Mouse (Mus musculus): ENCODE results near the gene Sorcs2. TPM values are rescaled to one million over a fixed set of nuclear protein-coding genes. Genes with fewer than 3 reads are reported as not detected.
"Not testable (repeated sequence)": the region's sequence is repeated elsewhere in the genome, so short reads cannot be mapped to it uniquely, and the experiment has no call there.

Sorcs2 gene
- polyA plus RNA-seq, 1 experiment from 2014 or later, result 21.2 TPM

DNA sequence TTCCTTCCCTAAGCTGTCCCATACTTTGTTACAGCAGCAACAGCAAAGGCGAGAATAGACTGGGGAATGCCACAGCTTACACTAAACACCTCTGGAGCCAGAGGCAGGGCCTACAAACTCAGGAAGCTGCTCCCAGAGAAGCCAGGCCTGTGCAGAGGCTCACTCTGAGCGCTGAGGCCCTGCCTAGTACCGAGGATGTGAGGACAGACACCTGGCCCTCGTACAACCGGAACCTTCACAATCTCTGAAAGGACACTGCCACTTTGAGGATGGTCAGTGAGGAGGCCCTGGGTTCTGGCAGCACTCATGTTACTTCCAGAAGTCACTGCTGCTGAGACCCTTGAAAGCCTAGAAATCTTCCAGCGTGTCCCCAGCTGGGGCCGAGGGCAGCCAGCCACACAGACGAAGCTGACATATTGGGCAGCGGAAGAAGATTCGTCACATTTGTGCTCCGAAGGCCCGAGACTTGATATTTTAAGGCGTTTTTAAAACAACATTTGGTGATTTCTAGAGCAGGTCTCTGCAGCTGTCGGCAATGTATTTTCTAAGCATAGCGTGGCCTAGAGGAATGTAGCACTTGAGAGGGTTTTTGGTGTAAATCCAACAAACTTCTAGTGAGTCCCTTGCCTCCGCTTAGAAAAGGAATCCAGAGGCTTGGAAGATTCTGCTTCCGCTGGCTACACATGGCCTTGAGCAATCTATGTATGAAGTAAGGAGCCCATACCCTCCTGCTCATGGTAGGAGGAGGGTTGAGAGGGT lies 145.0 kb downstream of the Sorcs2 start:
- no peak overlapping the region for H3K4me3 ChIP-seq
- peak overlapping the region; percentile 16; the same call in 1 of the 2 replicates for H3K27ac ChIP-seq
- no peak overlapping the region for H3K4me2 ChIP-seq
- no peaks in the 10 kb centered on the region for H3K36me3 ChIP-seq
- H3K27me3 ChIP-seq, result no peaks in the 10 kb centered on the region
- 53% methylated on average over 17 of the region's 17 CpGs for WGBS
- H3K9ac ChIP-seq, result no peak overlapping the region
- H3K4me1 ChIP-seq, result peaks cover 40% of the 10 kb centered on the region
- ATAC-seq (ENCODE audit: borderline replicate concordance, extremely low read depth, low FRiP score, low TSS enrichment), result no peak
- no peaks in the 10 kb centered on the region for H3K9me3 ChIP-seq

- no peaks in the 10 kb centered on the region for H3K9me3 ChIP-seq
- no peak overlapping the region for H3K27ac ChIP-seq
- peaks cover 11% of the 10 kb centered on the region for H3K4me1 ChIP-seq
- no peaks in the 10 kb centered on the region for H3K27me3 ChIP-seq
- no peak overlapping the region for H3K4me2 ChIP-seq
- no peak for ATAC-seq (ENCODE audit: borderline replicate concordance, extremely low read depth, low FRiP score, low TSS enrichment)
- H3K36me3 ChIP-seq, result no peaks in the 10 kb centered on the region
- H3K9ac ChIP-seq, result no peak overlapping the region
- 79% methylated on average over 3 of the region's 3 CpGs for WGBS
- H3K4me3 ChIP-seq, result no peak overlapping the region
These were observed 149.9 kb downstream of the Sorcs2 start for GRCm38 (mm10) chr5:36248022-36248421.

DNA sequence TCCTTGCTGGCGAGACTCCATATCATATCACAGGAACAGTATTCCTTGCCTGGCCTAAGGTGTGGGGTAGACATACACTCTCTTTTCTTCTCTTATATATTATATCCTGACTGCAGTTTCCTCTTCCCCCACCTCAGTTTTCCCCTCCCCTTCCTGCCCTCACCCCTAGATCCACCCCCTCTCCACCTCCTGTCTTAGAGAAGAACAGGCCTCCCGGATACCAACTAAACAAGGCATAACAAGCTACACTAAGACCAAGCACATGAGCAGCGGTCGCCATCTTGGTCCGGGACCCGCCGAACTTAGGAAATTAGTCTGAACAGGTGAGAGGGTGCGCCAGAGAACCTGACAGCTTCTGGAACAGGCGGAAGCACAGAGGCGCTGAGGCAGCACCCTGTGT lies 160.4 kb downstream of the Sorcs2 start:
- not testable (repeated sequence) for H3K27me3 ChIP-seq; H3K36me3 ChIP-seq; H3K9ac ChIP-seq; H3K27ac ChIP-seq; H3K4me3 ChIP-seq; ATAC-seq (ENCODE audit: borderline replicate concordance, extremely low read depth, low FRiP score, low TSS enrichment); H3K9me3 ChIP-seq; H3K4me1 ChIP-seq; H3K4me2 ChIP-seq
- 91% methylated on average over 8 of the region's 10 CpGs for WGBS

DNA sequence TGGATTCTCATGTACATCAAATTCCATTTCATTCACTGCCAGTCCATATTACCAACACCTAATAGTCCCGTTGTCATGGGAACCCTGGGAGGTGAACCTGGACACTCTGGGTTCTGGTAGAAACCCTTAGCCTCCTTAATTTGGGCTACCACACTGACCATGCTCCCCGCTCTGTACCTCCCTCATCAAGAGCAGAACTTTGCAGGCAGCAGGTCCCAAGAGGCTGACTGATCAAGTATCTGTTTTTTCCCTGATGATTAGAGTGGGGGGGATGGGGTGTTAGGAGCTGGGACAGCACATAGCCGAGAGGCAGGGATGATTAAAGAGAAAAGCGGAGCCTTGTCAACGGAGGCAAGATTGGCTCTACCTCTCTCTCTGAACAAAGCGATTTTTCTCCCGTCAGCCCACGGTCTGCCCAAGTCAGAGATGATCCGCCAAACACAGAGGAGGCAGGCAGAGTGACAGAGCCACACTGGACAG lies 167.6 kb downstream of the Sorcs2 start:
- no peak overlapping the region for H3K27ac ChIP-seq
- no peaks in the 10 kb centered on the region for H3K27me3 ChIP-seq
- no peaks in the 10 kb centered on the region for H3K36me3 ChIP-seq
- 0 out of 2 replicates have a peak, but pooled peaks cover 7% of the 10 kb centered on the region for H3K4me1 ChIP-seq
- no peak for ATAC-seq (ENCODE audit: borderline replicate concordance, extremely low read depth, low FRiP score, low TSS enrichment)
- H3K4me3 ChIP-seq, result no peak overlapping the region
- WGBS, result 35% methylated on average over 9 of the region's 9 CpGs
- H3K9ac ChIP-seq, result no peak overlapping the region
- H3K4me2 ChIP-seq, result no peak overlapping the region
- no peaks in the 10 kb centered on the region for H3K9me3 ChIP-seq

- ATAC-seq (ENCODE audit: borderline replicate concordance, extremely low read depth, low FRiP score, low TSS enrichment), result no peak
- Histone ChIP-seq H3K36me3 (no peaks in the 10 kb centered on the region), H3K9me3 (no peaks in the 10 kb centered on the region), H3K4me1 (0 out of 2 replicates have a peak, but pooled peaks cover 7% of the 10 kb centered on the region), H3K9ac (no peak overlapping the region), H3K27ac (no peak overlapping the region), H3K4me2 (no peak overlapping the region), H3K4me3 (no peak overlapping the region), H3K27me3 (no peaks in the 10 kb centered on the region)
- 58% methylated on average over 23 of the region's 23 CpGs for WGBS
These were observed 169.3 kb downstream of the Sorcs2 start for GRCm38 (mm10) chr5:36228405-36229370.

DNA sequence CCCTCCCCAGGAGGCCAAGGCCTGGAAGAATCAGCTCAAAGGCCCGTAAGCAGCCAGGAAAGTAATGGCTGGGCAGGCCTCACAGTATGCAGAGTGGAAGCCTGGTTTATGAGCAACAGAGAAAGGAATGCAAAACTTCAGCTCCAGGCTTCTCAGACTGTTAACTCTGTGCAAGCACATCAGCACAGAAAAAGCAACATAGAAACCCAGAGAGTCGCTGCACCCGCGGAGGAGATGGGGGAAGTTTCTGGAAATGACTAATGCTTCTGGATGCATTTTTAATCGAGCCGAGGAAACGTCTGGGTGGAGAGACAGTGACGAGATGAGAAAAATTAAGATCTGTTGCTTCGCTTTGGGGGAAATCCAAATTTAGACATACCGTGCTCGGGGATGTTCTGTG lies 171.6 kb downstream of the Sorcs2 start:
- Histone ChIP-seq H3K4me3 (no peak overlapping the region), H3K9ac (no peak overlapping the region), H3K9me3 (no peaks in the 10 kb centered on the region), H3K27ac (0 out of 2 replicates have a peak overlapping the region, but pooled peaks have one; percentile 18), H3K4me2 (no peak overlapping the region), H3K36me3 (no peaks in the 10 kb centered on the region), H3K4me1 (0 out of 2 replicates have a peak, but pooled peaks cover 4% of the 10 kb centered on the region), H3K27me3 (no peaks in the 10 kb centered on the region)
- WGBS, result 45% methylated on average over 11 of the region's 11 CpGs
- ATAC-seq (ENCODE audit: borderline replicate concordance, extremely low read depth, low FRiP score, low TSS enrichment), result no peak

GRCm38 (mm10) chr5:36225855-36226254 lies 172.1 kb downstream of the Sorcs2 start:
- ATAC-seq (ENCODE audit: borderline replicate concordance, extremely low read depth, low FRiP score, low TSS enrichment), result no peak
- Histone ChIP-seq H3K4me1 (0 out of 2 replicates have a peak, but pooled peaks cover 2% of the 10 kb centered on the region), H3K4me3 (no peak overlapping the region), H3K27me3 (no peaks in the 10 kb centered on the region), H3K4me2 (no peak overlapping the region), H3K9me3 (no peaks in the 10 kb centered on the region), H3K27ac (0 out of 2 replicates have a peak overlapping the region, but pooled peaks have one; percentile 18), H3K36me3 (no peaks in the 10 kb centered on the region), H3K9ac (no peak overlapping the region)
- WGBS, result 58% methylated on average over 7 of the region's 7 CpGs

- Histone ChIP-seq H3K4me2 (no peak overlapping the region), H3K27me3 (no peaks in the 10 kb centered on the region), H3K9me3 (no peaks in the 10 kb centered on the region), H3K27ac (no peak overlapping the region), H3K36me3 (no peaks in the 10 kb centered on the region), H3K4me3 (no peak overlapping the region), H3K9ac (no peak overlapping the region), H3K4me1 (0 out of 2 replicates have a peak, but pooled peaks cover 2% of the 10 kb centered on the region)
- no peak for ATAC-seq (ENCODE audit: borderline replicate concordance, extremely low read depth, low FRiP score, low TSS enrichment)
- WGBS, result 70% methylated on average over 6 of the region's 6 CpGs
These were observed 174.2 kb downstream of the Sorcs2 start for GRCm38 (mm10) chr5:36223787-36224186.

DNA sequence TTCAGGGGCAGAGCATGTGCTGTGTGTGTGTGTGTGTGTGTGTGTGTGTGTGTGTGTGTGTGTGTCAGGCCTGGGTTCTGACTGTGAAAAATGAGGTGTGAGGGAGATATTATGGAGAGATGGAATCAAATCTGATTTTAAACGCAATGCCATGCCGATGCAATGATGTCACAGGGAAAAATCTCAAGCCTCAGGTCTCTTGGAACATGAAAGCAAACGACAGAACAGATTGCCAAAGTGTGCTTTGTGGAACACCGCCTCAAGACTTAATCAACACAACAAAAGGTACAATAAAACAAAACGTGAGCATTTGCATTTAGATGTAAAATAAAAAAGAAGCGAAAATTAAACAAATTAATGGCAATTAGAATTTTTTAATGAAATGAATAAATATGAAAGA lies 177.3 kb downstream of the Sorcs2 start:
- WGBS, result 51% methylated on average over 6 of the region's 6 CpGs
- H3K4me2 ChIP-seq, result no peak overlapping the region
- H3K9ac ChIP-seq, result no peak overlapping the region
- no peaks in the 10 kb centered on the region for H3K27me3 ChIP-seq
- H3K36me3 ChIP-seq, result no peaks in the 10 kb centered on the region
- ATAC-seq (ENCODE audit: borderline replicate concordance, extremely low read depth, low FRiP score, low TSS enrichment), result no peak
- H3K4me3 ChIP-seq, result no peak overlapping the region
- H3K27ac ChIP-seq, result no peak overlapping the region
- no peaks in the 10 kb centered on the region for H3K9me3 ChIP-seq
- H3K4me1 ChIP-seq, result no peaks in the 10 kb centered on the region

DNA sequence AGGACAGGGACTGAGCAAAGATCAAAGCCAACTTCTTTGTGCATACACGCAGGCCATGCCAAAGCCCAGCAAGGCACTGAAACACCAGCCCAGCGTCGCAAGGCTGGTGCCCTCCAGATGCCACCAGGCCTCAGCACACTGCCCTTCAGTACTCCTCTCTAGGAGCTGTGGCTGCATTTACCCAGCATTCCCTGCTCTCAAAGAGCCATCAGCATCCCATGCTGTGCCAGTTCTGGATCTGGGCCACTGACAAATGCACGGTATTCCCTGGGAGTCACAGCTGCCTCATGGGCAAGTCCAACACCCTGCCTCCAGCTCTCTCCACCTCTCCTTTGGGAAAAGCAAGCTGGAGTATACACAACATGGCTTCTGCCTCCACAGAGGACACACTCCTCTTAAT lies 177.8 kb downstream of the Sorcs2 start:
- no peak overlapping the region for H3K4me3 ChIP-seq
- H3K27me3 ChIP-seq, result no peaks in the 10 kb centered on the region
- no peak overlapping the region for H3K9ac ChIP-seq
- no peaks in the 10 kb centered on the region for H3K36me3 ChIP-seq
- H3K4me2 ChIP-seq, result no peak overlapping the region
- no peak overlapping the region for H3K27ac ChIP-seq
- no peaks in the 10 kb centered on the region for H3K4me1 ChIP-seq
- H3K9me3 ChIP-seq, result no peaks in the 10 kb centered on the region
- no peak for ATAC-seq (ENCODE audit: borderline replicate concordance, extremely low read depth, low FRiP score, low TSS enrichment)
- WGBS, result 75% methylated on average over 4 of the region's 4 CpGs

GRCm38 (mm10) chr5:36213310-36213709 lies 184.6 kb downstream of the Sorcs2 start:
- Histone ChIP-seq H3K4me3 (no peak overlapping the region), H3K4me2 (no peak overlapping the region), H3K36me3 (no peaks in the 10 kb centered on the region; the same call in 1 of the 2 replicates), H3K27me3 (no peaks in the 10 kb centered on the region), H3K9ac (no peak overlapping the region), H3K27ac (no peak overlapping the region), H3K9me3 (no peaks in the 10 kb centered on the region), H3K4me1 (peaks cover 6% of the 10 kb centered on the region; the same call in 1 of the 2 replicates)
- WGBS, result 75% methylated on average over 10 of the region's 10 CpGs
- ATAC-seq (ENCODE audit: borderline replicate concordance, extremely low read depth, low FRiP score, low TSS enrichment), result no peak
